Mouse (Mus musculus) gastrocnemius, adult 2 months (tissue): ENCODE data around the gene Mvp. TPM values are rescaled to one million over a fixed set of nuclear protein-coding genes. Genes with fewer than 3 reads are reported as not detected.

Experiments used
- DNase-seq: peaks from one replicate; pipeline ENCODE4 v3.0.0; 2022
- H3K27ac ChIP-seq: fragments of 200-600 bp; 2 replicates; pipeline ENCODE4 v1.8.1; 2022; ENCODE audit warnings: mild to moderate bottlenecking
- H3K4me3 ChIP-seq: fragments of 200-600 bp; 2 replicates; pipeline ENCODE4 v1.8.1; 2022; ENCODE audit warnings: mild to moderate bottlenecking, moderate library complexity
- CTCF ChIP-seq: fragments of 200-600 bp; IDR thresholded peaks from 2 replicates; pipeline ENCODE4 v1.8.1; 2022; ENCODE audit warnings: antibody characterized with exemption, mild to moderate bottlenecking, moderate library complexity
- intact Hi-C: fragments of 180-260 bp; cut with DNase I; formaldehyde crosslinking; loops from one replicate; pipeline ENCODE4 v1.15.1; 2025
- total RNA-seq, 2 experiments: library from RNA; stranded (reverse); gene quantifications; 2 replicates each; pipeline ENCODE4 v1.2.3; 2021

The Mvp gene
- total RNA-seq, 2 experiments from 2014 or later, result 26.5 to 30.2 TPM

DNA sequence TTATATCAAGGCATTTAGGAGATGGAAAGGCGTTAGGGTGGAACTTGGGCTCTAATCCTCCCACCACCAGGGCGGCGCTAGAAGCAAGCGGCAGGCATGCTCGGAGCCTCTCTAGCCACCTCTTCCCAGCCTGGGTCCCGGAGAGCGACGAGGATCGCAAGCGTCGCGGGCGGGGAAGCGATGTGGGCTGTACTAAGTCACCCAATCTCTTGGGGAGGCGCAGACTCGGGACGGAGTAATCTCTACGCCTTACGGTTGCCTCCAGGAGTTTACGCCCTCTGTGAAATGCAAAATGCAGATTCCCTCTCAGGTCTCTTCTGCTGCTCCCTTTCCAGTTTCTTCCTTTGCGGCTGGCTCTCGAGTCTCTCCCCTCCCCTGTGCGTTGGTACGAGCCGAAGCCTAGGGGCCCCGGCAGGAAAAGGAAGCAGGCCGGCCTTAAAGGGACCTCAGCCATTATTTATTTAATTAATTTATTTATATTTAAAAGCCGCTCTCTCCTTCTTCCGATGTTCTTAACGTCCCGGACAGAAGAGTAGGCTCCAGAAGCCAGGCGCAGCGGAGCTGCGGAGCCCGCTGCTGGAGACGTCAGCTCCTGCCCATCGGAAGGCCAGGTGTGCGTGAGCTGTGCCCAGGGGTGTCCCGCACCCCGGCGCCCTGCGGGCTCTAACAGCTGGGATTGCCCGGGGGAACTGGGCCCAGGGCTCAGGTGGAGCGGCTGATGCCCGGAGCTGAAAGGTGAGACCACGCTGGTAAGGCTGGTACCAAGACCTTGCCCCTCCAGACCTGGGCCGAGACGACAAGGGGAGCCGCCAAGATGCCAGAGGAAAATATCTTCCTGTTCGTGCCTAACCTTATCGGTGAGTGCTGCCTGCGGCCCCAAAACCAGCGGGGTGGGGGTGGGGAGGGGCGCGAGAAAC is 38.2 kb downstream of the Mvp start, which contains the start of gene Cdiptos:
Gene Cdiptos (minus strand): TSS at position 149 of the 917 bp plus-strand sequence.
- peak within 1 kb of the TSS; percentile 100 for H3K27ac ChIP-seq
- TF ChIP-seq CTCF, result peak; percentile 99
- intact Hi-C loops, result loop anchor here (2.0 kb wide), 1 partner anchor 41 kb away; the partner anchor contains the start of genes Pagr1a and Pagr1b
- H3K4me3 ChIP-seq, result peak within 1 kb of the TSS; percentile 86
- peak; percentile 97 for DNase-seq

DNA sequence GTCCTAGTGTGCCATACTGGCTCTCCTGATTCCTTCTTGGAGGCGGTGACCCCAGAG is 38.7 kb downstream of the Mvp start, which contains the start of gene Cdipt:
Gene Cdipt (plus strand): TSS at position 22 of the 57 bp plus-strand sequence.
- peak within 1 kb of the TSS; percentile 86 for H3K4me3 ChIP-seq
- peak within 1 kb of the TSS; percentile 100 for H3K27ac ChIP-seq
- intact Hi-C loops, result no loop called here
- TF ChIP-seq CTCF, result no peak
- no peak for DNase-seq

DNA sequence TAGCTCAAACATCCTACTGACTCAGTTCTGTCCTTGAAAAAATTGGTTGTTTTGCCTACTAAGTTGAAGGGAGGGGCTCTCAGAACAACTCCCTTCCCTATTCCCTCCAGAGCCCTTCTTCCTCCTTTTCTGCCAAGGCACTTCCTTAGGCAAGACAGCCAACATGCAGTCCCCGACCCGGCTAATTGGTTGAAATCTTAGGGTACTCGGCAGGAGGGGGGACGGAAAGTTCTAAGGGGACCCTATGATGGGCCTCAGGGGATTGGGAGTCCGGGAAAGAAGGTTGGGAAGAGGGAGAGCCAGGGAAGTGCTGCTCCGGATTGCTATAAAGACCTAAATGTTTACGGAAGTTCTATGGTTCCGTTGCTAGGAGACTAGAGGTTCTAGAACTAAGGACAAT is 38.9 kb downstream of the Mvp start:
- TF ChIP-seq CTCF, result no peak
- H3K4me3 ChIP-seq, result peak overlapping the region; percentile 86
- intact Hi-C loops, result no loop called here
- peak; percentile 52 for DNase-seq
- H3K27ac ChIP-seq, result peak overlapping the region; percentile 100

DNA sequence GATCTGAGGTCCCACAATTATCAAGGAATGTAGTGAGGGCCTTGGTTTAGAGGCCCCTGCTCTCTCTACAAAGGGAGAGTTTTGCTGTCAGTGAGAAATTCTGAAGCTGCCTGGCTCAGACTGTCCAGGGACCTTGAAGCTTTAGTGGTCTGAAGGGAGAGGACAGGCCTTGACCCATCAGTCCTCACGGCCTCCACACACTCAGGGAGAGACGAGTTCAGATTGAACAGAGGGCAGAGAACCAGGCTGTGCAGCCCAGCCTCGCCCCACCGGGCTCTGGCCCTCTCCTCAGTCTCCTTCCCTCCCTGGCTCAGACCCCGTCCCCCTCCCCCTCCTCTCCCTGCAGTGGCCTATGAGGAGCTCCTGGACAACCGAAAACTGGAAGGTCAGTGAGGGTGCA is 47.1 kb downstream of the Mvp start:
- Histone ChIP-seq H3K4me3 (no peak overlapping the region), H3K27ac (no peak overlapping the region)
- no peak for DNase-seq
- no peak for TF ChIP-seq CTCF
- intact Hi-C loops, result no loop called here

DNA sequence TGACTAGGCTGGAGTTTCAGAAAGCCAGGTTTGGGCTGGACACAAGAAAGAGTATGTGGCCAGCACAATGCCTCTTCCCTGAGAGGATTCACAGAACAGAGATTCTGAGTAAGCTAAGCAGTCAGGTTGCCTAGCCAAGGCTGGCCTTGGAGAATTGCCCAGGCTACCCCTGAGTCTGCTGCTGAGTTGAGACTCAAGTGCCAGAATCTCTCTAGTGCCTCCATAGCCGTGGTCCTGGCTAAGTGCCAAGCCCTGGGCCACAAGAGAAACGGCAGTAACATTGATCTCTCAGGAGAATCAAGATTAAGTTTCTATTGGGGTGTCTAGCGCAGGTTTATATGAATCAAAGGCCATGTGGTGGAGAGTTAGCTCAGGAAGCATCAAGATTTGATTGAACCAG is 48.9 kb downstream of the Mvp start:
- H3K4me3 ChIP-seq, result no peak overlapping the region
- no peak for TF ChIP-seq CTCF
- no peak for DNase-seq
- intact Hi-C loops, result no loop called here
- no peak overlapping the region for H3K27ac ChIP-seq

DNA sequence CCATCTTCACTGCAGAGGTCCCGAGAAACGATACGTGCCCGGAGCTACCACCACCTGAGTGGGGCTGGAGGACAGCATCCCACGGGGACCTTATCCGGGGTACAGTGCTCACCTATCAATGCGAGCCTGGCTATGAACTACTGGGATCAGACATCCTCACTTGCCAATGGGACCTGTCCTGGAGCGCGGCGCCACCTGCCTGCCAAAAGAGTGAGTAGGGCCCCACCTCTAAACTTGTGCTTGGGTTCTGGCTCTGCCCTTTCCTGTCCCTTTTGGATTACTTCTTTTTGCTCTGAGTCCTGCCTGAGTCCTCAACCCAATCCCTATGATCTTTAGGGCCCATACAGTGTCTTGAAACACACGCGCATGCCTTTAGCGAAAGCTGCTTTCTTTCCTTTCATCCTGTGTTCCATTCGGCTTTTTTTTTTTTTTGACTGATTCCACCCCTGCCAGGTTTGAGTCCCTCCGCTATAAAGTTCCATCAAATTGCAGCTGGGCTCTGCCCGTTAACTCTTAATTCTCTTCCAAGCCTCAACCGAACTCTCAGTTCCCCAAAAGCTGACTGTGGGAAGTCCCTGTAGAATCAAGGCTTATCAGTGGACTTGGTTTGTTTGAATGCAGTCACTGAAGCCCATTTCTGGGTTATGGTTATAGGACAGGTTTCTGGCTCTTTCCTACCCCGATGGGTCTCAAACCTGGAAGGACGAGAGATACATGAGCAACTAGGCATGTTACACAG is 50.7 kb downstream of the Mvp start:
- peak; percentile 65 for TF ChIP-seq CTCF

DNA sequence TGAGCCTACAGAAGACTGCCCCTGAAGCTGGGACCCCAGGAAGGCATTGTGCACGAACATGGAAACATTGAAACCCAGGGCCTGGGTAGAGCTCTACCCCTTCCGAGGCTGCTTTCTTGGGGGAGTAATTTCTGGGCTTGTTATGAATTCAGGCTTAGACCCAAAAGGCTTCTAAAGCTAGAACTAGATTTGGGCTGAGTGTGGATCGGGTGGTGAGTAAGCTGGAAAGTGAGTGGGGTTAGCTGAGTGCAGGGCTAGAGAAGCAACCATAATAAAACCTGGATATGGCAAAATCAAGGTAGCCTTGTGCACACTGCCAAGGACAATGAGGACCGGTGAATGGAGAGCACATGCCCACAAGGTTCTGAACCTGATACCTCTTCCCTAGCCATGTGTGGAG is 52.5 kb downstream of the Mvp start:
- Histone ChIP-seq H3K27ac (no peak overlapping the region), H3K4me3 (no peak overlapping the region)
- intact Hi-C loops, result no loop called here
- TF ChIP-seq CTCF, result no peak
- DNase-seq, result no peak

More for the DNA sequence above, 50.7 kb downstream of the Mvp start:
- intact Hi-C loops, result loop anchor here (1.0 kb wide), 1 partner anchor 142 kb away; no protein-coding TSS in a partner anchor
- Histone ChIP-seq H3K27ac (no peak overlapping the region), H3K4me3 (no peak overlapping the region)
- peak; percentile 57 for DNase-seq

DNA sequence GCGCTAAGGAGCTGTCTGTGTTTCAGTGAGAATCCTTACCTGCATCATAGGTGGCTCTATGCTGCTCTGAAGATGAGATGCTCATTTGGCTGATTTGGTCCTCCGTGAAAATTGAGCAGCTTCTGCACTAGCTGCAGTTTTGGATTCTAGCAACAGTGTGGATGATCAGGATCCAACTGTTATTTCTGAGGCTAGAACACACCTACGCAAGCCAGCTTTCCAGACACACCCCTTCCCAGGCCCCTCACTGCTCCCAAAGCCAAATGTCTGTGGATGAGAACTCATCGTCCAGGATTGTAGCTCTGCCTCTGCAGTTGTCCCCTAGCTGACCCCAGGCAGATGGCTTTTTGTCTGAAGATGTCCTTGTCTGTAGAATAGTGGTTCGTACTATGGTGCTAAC is 53.3 kb downstream of the Mvp start:
- peak; percentile 5 for DNase-seq
- H3K27ac ChIP-seq, result no peak overlapping the region
- no peak overlapping the region for H3K4me3 ChIP-seq
- TF ChIP-seq CTCF, result no peak
- intact Hi-C loops, result no loop called here

DNA sequence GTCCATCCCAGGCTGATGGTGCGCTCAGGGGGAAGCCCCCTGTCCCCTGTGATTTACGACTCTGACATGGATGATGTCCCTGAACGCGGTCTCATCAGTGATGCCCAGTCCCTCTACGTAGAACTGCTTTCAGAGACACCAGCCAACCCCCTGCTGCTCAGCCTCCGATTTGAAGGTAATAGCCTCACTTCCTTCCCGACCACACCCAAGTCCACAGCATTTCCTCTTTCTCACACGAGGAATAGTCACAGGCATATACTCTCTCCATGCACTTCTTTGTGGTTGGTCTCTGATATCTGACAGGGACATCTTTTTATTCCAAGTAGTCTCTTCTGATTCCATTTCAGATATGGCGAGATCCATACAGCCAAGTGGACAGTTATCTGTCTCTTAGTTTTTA is 54.6 kb downstream of the Mvp start:
- no peak overlapping the region for H3K27ac ChIP-seq
- intact Hi-C loops, result no loop called here

DNA sequence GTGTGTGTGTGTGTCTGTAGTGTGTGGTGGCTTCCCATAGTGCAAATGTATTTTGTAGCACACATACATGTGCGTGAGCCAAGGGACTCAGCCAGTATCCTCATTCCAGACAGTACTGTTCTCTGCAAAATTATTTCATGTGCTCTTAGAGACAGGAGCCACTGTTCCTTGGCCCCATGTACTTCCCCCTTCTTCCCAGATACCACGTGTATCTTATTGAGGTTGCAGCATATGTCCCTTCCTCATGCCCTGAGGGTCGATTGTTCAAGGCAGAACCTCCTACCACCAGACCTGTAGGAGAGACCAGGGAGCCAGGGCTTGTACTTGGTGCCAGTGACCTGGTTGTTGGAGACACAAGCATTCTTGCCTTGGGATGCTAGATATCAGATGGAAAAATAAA is 59.3 kb downstream of the Mvp start:
- Histone ChIP-seq H3K27ac (no peak overlapping the region), H3K4me3 (no peak overlapping the region)
- intact Hi-C loops, result no loop called here
- DNase-seq, result peak; percentile 2
- no peak for TF ChIP-seq CTCF

More for the DNA sequence above, 54.6 kb downstream of the Mvp start:
- no peak overlapping the region for H3K4me3 ChIP-seq
- TF ChIP-seq CTCF, result no peak
- DNase-seq, result peak; percentile 10

DNA sequence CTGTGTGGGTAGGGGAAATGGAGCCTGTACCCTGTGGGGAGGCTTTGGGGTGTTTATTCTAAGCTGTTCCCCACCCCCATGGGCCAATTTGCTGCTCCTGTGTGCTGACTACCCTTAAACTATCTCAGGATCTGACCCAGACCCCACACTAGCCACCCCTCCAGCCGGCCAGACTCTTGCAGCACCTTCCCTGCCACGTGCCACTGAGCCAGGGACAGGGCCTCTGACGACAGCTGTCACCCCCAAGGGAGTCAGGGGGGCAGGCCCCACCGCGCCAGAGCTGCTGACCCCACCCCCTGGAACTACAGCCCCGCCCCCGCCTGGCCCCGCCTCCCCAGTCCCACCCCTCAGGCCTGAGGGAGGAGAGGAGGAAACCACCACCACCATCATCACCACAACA is 61.8 kb downstream of the Mvp start:
- Histone ChIP-seq H3K4me3 (no peak overlapping the region), H3K27ac (no peak overlapping the region)
- intact Hi-C loops, result no loop called here
- TF ChIP-seq CTCF, result no peak
- no peak for DNase-seq

DNA sequence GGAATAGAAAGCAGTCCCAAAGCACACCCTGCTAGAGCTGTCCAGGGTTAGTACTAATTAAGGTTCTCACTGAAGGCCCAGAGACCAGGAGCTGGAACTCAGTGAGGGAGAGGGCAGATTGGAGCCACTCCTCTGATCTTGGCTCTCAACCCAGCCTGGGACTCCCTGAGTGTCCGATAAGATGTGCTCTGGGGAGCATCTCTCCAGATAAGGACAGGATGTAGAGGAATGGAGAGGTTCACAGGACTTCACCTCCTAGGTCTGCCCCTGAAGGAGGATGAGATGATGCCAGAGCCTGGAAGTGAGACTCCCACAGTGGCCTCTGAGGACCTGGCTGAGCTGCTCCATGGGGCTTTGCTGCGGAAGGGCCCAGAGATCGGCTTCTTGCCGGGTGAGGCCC is 62.7 kb downstream of the Mvp start:
- intact Hi-C loops, result no loop called here
- H3K4me3 ChIP-seq, result no peak overlapping the region
- no peak for DNase-seq

More for the DNA sequence above, 62.7 kb downstream of the Mvp start:
- TF ChIP-seq CTCF, result no peak
- H3K27ac ChIP-seq, result no peak overlapping the region
